Comparison of ENCODE assay signal across 8 mouse cellular contexts in the genomic region with DNA sequence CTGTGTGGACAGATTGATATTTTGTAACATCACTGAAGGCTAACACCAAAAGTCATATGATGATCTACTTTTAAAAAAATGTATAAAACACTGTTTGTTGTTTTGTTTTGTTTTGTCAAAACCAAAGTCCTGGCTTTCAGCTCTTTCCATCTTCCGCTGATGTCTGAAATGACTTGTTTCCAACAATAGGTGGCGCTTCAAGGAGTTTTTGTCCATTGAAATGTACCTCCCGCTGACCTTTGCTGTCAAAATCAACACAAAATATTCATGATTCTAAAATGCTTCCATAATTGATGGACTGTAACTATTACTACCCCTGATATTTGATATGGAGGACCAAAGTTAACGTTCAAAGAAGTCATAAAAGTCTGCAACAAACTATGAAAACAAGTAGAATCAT. TPM values are rescaled to one million over a fixed set of nuclear protein-coding genes. Genes with fewer than 3 reads are reported as not detected.
DNase-seq lines count a peak whose midpoint lies in the region; ATAC-seq and TF ChIP-seq lines count a peak whose summit lies in the region.

No protein-coding gene starts in this region.

- TF ChIP-seq CTCF in gastrocnemius, adult 2 months (IDR thresholded peaks at IDR 0.05): peak; percentile 78
- peak; percentile 57 for TF ChIP-seq CTCF in lung, embryonic 14.5 days (IDR thresholded peaks at IDR 0.05; ENCODE audit: low read depth)

- no peak overlapping the region for H3K4me2 ChIP-seq in lung, embryonic 14.5 days
- no peak overlapping the region for H3K4me2 ChIP-seq in forebrain, embryonic 12.5 days

- ATAC-seq in lung, embryonic 14.5 days (ENCODE audit: insufficient read depth): no peak
- no peak for ATAC-seq in forebrain, embryonic 12.5 days (ENCODE audit: low FRiP score)

- no peak for DNase-seq in gastrocnemius, adult 2 months
- DNase-seq in gastrocnemius, postnatal 10 days: no peak
- peak; percentile 65 for DNase-seq in lung, embryonic 14.5 days
- no peak for DNase-seq in lung, postnatal 36 days
- DNase-seq in NIH3T3 (ENCODE audit: low read depth): peak; percentile 51
- peak; percentile 49 for DNase-seq in lung, postnatal 10 days
- no peak for DNase-seq in left cerebral cortex, adult 8-10 months (ENCODE audit: low spot score in 2 of 2)

- H3K27ac ChIP-seq in gastrocnemius, adult 2 months: no peak overlapping the region
- H3K27ac ChIP-seq in lung, embryonic 14.5 days (ENCODE audit: low read depth): no peak overlapping the region
- H3K27ac ChIP-seq in forebrain, embryonic 12.5 days: no peak overlapping the region

- no peaks in the 10 kb centered on the region for H3K36me3 ChIP-seq in lung, embryonic 14.5 days (ENCODE audit: insufficient read depth)
- no peaks in the 10 kb centered on the region for H3K36me3 ChIP-seq in forebrain, embryonic 12.5 days (replicated peaks)

- no peaks in the 10 kb centered on the region for H3K4me1 ChIP-seq in lung, embryonic 14.5 days (ENCODE audit: insufficient read depth)
- no peaks in the 10 kb centered on the region for H3K4me1 ChIP-seq in forebrain, embryonic 12.5 days

- H3K27me3 ChIP-seq in lung, embryonic 14.5 days (ENCODE audit: insufficient read depth, low read length): no peaks in the 10 kb centered on the region
- H3K27me3 ChIP-seq in forebrain, embryonic 12.5 days: no peaks in the 10 kb centered on the region

- no peak overlapping the region for H3K4me3 ChIP-seq in gastrocnemius, adult 2 months
- no peak overlapping the region for H3K4me3 ChIP-seq in lung, embryonic 14.5 days (ENCODE audit: low read depth, low read length)
- no peak overlapping the region for H3K4me3 ChIP-seq in forebrain, embryonic 12.5 days (replicated peaks)

- intact Hi-C loops in gastrocnemius, adult 2 months (cut with DNase I): loop anchor here (5.0 kb wide), 1 partner anchor 157 kb away; no protein-coding TSS in a partner anchor

- 41% methylated on average over 4 of the region's 4 CpGs for WGBS in lung, embryonic 14.5 days
- WGBS in forebrain, embryonic 12.5 days: 44% methylated on average over 4 of the region's 4 CpGs

- H3K9me3 ChIP-seq in lung, embryonic 14.5 days (ENCODE audit: low read depth, low read length): no peaks in the 10 kb centered on the region
- H3K9me3 ChIP-seq in forebrain, embryonic 12.5 days: no peaks in the 10 kb centered on the region

- H3K9ac ChIP-seq in lung, embryonic 14.5 days: no peak overlapping the region
- H3K9ac ChIP-seq in forebrain, embryonic 12.5 days: no peak overlapping the region

RNA-seq across cellular contexts. Expression of a gene that starts 5.1 kb away (rescaled TPM):
- total RNA-seq in gastrocnemius, adult 2 months (2021): 10 to 100 TPM; 12.3 to 21.8 TPM
- total RNA-seq in gastrocnemius, postnatal 10 days (2021): 10 to 100 TPM; 51.7 to 61.1 TPM
- 15.6 and 17.8 TPM in 2 replicates for polyA plus RNA-seq in lung, embryonic 14.5 days (2014; fragmentation: Nextera tagmentation; extraction: Ambion mirVana)
- total RNA-seq in left cerebral cortex, adult 8-10 months (2022): 10 to 100 TPM in 1 of 4 experiments, 1 to 10 TPM in 3; 7.8 to 10.6 (median 8.8) TPM
- 13.5 and 13.7 TPM in 2 replicates for polyA plus RNA-seq in forebrain, embryonic 12.5 days (2016; fragmentation: Nextera tagmentation; extraction: Ambion mirVana)

Comparison
In these comparisons a context has a peak if more than half of its experiments do, and no peak if none do; other contexts are left out.
1. DNase-seq: peak in lung, embryonic 14.5 days (single experiment), NIH3T3 (single experiment) and lung, postnatal 10 days (single experiment); none in gastrocnemius, adult 2 months (single experiment), gastrocnemius, postnatal 10 days (single experiment), lung, postnatal 36 days (single experiment) and left cerebral cortex, adult 8-10 months (0 of 2).